Mouse (Mus musculus) layer of hippocampus, adult 9-10 months (tissue): ENCODE results near the gene Spag16.
A peak's percentile ranks its signal among the peaks of the same experiment; 100 is the strongest.
"Not testable (repeated sequence)": the region's sequence is repeated elsewhere in the genome, so short reads cannot be mapped to it uniquely, and the experiment has no call there.

Experiments
- DNase-seq: peaks from one replicate; pipeline ENCODE4 v3.0.0; 2022; ENCODE audit warnings: low spot score

Gene Spag16

GRCm38 (mm10) chr1:69826806-69827703, at the start of gene Spag16:
Gene Spag16, plus strand, starts transcription at chr1:69826970.
- no peak for DNase-seq

DNA sequence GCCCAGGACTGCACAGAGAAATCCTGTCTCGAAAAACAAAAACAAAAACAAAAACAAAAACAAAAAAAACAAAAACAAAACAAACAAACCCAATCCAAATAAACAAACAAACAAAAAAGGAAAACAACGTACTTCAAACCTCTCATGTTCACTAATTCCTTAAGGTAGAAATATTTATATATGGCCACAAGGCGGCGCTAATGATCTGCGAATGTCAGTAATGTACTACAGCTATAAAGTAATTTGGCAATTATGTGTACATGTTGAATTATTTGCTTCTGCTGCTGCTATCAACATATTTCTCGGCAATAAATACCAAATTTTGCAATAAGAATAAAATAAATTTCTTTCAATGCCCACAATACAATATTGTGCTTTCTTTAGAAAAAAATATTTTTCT, 41.6 kb upstream of the Spag16 start:
- DNase-seq, result peak; percentile 52

- no peak for DNase-seq
Observed at GRCm38 (mm10) chr1:69786716-69787115, 40.1 kb upstream of the Spag16 start.

- DNase-seq, result no peak
Observed at GRCm38 (mm10) chr1:69787379-69787778, 39.4 kb upstream of the Spag16 start.

- peak; percentile 66 for DNase-seq
Observed at GRCm38 (mm10) chr1:69790337-69791250, 36.2 kb upstream of the Spag16 start.

DNA sequence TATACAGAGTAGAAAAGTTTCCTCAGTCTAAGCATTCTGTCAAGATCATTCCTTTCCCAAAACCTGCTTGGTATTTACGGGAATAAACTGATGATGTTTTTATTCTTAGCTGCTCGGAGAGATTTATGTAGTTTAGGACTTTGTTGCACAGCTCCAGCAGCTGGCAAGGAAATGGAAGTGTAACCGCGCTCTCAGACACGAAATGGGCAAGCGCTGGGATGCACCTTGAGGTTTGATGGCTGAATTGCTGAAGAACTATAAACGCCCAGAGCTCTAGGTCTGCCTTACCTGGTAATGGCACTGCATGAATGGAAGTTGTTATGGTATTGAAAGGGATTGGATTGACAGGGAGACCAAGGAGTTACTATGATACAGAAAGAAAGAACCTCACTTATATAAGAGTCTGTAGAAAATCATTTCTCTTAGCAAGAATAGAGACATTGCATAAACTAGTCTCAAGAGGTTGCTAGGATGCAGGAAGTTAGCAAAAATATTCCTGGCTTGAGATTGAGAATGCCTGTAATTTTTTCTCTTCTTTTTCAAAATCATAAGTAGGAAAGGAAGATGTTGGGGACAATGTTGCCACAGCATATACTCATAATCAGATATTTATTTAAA, 27.7 kb upstream of the Spag16 start:
- no peak for DNase-seq

GRCm38 (mm10) chr1:69810161-69810560, 16.6 kb upstream of the Spag16 start:
- no peak for DNase-seq

DNA sequence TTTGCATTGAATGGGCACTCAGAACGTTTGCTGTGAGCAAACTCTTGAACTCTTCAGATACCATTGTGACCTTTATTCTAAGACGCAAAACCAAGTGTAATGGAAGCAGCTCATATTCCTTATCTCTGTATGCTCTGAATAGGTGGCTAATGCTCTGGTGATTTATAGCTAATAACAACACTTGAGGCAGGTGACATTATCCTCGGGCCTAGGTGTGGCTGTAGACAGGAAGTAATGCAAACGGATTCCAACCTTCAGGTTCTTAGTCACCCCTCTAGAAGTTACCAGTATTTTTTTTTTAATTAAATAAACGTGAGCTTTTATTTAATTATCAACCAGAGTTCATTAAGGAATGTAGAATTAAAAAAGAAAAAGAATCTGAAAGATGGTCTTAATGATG, 1.1 kb upstream of the Spag16 start:
- DNase-seq, result not testable (repeated sequence)

DNA sequence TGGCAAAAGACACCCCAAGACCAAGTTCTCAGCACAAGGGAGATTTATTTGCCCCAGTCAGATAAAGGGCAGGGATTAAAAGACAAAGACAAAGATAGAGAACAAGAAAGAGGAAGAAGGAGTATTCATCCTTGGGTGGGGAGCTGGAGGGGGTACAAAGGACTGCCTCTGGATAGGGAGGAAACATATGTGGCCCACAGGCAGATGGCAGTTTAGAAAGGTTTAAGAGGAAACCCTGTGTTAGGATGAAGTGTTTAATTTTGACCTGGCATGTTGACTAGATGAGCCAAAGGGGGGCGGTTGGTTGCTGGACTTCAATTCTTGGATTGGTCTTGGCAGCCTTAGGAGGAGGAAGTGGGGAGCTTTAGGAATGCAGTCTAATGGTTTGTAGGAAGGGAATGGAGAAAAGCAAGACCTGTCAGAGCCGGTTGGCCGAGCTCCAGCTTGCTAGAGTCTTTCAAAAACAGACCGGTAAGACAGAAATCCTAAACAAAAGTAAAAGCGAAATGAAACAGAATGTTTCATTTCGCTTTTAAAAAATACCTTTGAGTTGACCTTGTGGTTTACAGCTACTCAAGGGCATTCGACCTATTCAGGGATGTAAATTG, 2.2 kb downstream of the Spag16 start:
- DNase-seq, result no peak

- no peak for DNase-seq
Observed at GRCm38 (mm10) chr1:69830586-69830985, 3.8 kb downstream of the Spag16 start.

GRCm38 (mm10) chr1:69831002-69831401, 4.2 kb downstream of the Spag16 start:
- DNase-seq, result no peak

GRCm38 (mm10) chr1:69833476-69833875, 6.7 kb downstream of the Spag16 start:
- DNase-seq, result not testable (repeated sequence)

GRCm38 (mm10) chr1:69853436-69853835, 26.7 kb downstream of the Spag16 start:
- DNase-seq, result no peak

DNA sequence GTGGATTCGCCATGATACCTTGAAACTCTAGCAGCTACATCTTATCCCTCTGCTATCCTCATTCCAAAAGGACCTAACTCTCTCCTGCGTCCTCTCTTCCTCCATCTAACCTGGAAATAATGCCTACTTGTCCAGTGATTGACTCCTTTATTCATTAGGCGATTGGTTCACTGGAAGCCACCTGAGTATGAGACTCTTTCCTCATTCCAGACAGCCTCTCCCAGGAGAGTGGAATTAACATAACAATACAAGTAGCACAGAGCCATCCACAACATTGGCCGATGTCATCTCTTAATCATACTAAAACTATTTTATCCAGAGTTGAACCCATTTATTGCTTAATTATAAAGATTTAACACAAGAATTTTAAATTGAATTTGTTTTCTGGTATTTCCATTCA, 41.0 kb downstream of the Spag16 start:
- no peak for DNase-seq

DNA sequence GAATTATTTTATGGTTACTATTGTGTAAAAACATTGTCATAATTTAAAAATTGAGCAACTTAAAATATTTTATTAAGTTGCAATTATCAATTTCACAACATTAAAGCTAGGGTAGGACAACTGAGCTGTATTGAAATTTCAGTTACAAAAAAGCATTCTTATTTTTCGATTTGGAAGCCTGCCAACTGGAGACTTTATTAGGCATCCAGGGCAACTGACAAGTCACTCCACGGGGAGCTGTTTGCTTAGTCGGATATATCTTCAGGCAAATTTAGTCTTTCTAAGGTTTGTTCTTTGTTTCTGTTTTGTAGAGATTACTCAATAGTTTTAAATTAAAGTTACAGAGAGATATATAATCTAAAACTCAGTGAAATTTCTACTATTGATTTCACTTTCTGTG, 129.8 kb downstream of the Spag16 start:
- no peak for DNase-seq

GRCm38 (mm10) chr1:69996874-69997273, 170.1 kb downstream of the Spag16 start:
- DNase-seq, result no peak

DNA sequence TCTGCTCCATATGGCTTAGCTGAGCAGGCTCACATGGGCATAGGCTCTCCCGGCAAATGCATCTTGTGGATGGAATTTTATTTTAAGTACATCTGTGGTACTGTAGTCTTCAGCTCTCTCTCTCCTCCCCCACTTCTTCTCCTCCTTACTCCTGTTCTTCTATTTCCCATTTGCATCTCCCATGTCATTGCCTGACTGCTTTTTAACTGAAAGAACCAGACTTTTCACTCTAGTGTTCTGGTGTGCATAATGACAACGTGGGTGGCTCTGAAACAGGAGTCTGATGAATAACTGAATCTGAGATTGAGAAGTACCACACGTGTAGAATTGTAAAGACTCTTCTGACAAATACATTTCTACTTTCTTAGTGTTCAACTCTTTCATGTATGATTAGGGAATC, 186.2 kb downstream of the Spag16 start:
- no peak for DNase-seq

- DNase-seq, result no peak
Observed at GRCm38 (mm10) chr1:70037384-70037783, 210.6 kb downstream of the Spag16 start.

- no peak for DNase-seq
Observed at GRCm38 (mm10) chr1:70067404-70067803, 240.6 kb downstream of the Spag16 start.

- no peak for DNase-seq
Observed at GRCm38 (mm10) chr1:70073440-70073839, 246.7 kb downstream of the Spag16 start.

DNA sequence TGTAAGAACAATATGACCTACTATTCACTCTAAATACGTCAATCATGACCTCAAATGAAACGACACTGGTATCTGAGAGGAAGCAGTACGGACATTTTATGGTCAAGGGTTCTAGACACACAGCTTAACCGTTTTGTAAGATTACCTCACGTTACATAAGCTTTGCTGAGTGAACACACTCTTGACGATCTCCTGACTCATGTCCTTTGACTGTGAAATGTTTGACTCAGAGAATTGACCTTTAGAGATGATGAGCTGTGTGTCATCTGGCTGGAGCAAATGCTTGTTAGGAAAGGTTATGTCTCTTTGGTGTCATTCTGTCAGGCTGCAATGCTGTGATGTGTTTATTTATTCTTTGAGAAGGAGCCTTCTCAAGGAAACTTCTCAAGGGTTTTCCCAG, 252.0 kb downstream of the Spag16 start:
- DNase-seq, result no peak
